Mouse (Mus musculus): ENCODE data around the gene C1qb. TPM values are rescaled to one million over a fixed set of nuclear protein-coding genes. Genes with fewer than 3 reads are reported as not detected.

C1qb gene
- polyA plus RNA-seq, 1 experiment from 2014 or later: 45.8 TPM

GRCm38 (mm10) chr4:136916359-136917164 lies 30.6 kb upstream of the C1qb start:
- WGBS: 46% methylated on average over 20 of the region's 20 CpGs
- 0 out of 2 replicates have a peak, but pooled peaks cover under 1% of the 10 kb centered on the region for H3K27me3 ChIP-seq (replicated peaks; ENCODE audit: control insufficient read depth, insufficient read depth, low read length)
- peak overlapping the region; percentile 50; the same call in 1 of the 2 replicates for H3K27ac ChIP-seq (ENCODE audit: low read depth, low read length)
- H3K4me2 ChIP-seq (ENCODE audit: low read length): no peak overlapping the region
- H3K36me3 ChIP-seq (ENCODE audit: control insufficient read depth, insufficient read depth, low read length): no peaks in the 10 kb centered on the region
- no peak overlapping the region for H3K9ac ChIP-seq (ENCODE audit: low read length)
- no peaks in the 10 kb centered on the region for H3K9me3 ChIP-seq (replicated peaks; ENCODE audit: control insufficient read depth, low read length)
- peaks cover 18% of the 10 kb centered on the region for H3K4me1 ChIP-seq (ENCODE audit: control insufficient read depth, insufficient read depth, low read length)
- no peak overlapping the region for H3K4me3 ChIP-seq (ENCODE audit: low read depth, low read length)
- ATAC-seq (no peak), DNase-seq (ENCODE audit: low spot score) (peak; percentile 53)

GRCm38 (mm10) chr4:136912841-136913240 lies 26.9 kb upstream of the C1qb start:
- Histone ChIP-seq H3K27ac (ENCODE audit: low read depth, low read length) (no peak overlapping the region), H3K9ac (ENCODE audit: low read length) (no peak overlapping the region), H3K4me3 (ENCODE audit: low read depth, low read length) (no peak overlapping the region), H3K9me3 (replicated peaks; ENCODE audit: control insufficient read depth, low read length) (no peaks in the 10 kb centered on the region), H3K36me3 (ENCODE audit: control insufficient read depth, insufficient read depth, low read length) (no peaks in the 10 kb centered on the region), H3K4me2 (ENCODE audit: low read length) (no peak overlapping the region), H3K27me3 (replicated peaks; ENCODE audit: control insufficient read depth, insufficient read depth, low read length) (peaks cover 13% of the 10 kb centered on the region; the same call in 1 of the 2 replicates), H3K4me1 (ENCODE audit: control insufficient read depth, insufficient read depth, low read length) (peaks cover 22% of the 10 kb centered on the region)
- WGBS: 23% methylated on average over 9 of the region's 9 CpGs
- DNase-seq (ENCODE audit: low spot score) (no peak), ATAC-seq (no peak)

- 0 out of 2 replicates have a peak overlapping the region, but pooled peaks have one; percentile 9 for H3K27ac ChIP-seq (ENCODE audit: low read depth, low read length)
- H3K4me3 ChIP-seq (ENCODE audit: low read depth, low read length): no peak overlapping the region
- no peaks in the 10 kb centered on the region for H3K9me3 ChIP-seq (replicated peaks; ENCODE audit: control insufficient read depth, low read length)
- peak overlapping the region; percentile 35 for H3K4me2 ChIP-seq (ENCODE audit: low read length)
- peaks cover 15% of the 10 kb centered on the region for H3K4me1 ChIP-seq (ENCODE audit: control insufficient read depth, insufficient read depth, low read length)
- H3K9ac ChIP-seq (ENCODE audit: low read length): no peak overlapping the region
- ATAC-seq: peak; percentile 2; the same call in 1 of the 2 replicates
- 49% methylated on average over 9 of the region's 9 CpGs for WGBS
- no peak for DNase-seq (ENCODE audit: low spot score)
- H3K36me3 ChIP-seq (ENCODE audit: control insufficient read depth, insufficient read depth, low read length): no peaks in the 10 kb centered on the region
- H3K27me3 ChIP-seq (replicated peaks; ENCODE audit: control insufficient read depth, insufficient read depth, low read length): peaks cover 13% of the 10 kb centered on the region; the same call in 1 of the 2 replicates
Observed at GRCm38 (mm10) chr4:136911804-136912203, 25.8 kb upstream of the C1qb start.

- WGBS: 1% methylated on average over 17 of the region's 17 CpGs
- Histone ChIP-seq H3K27me3 (replicated peaks; ENCODE audit: control insufficient read depth, insufficient read depth, low read length) (peaks cover 13% of the 10 kb centered on the region; the same call in 1 of the 2 replicates), H3K4me3 (ENCODE audit: low read depth, low read length) (no peak overlapping the region), H3K9ac (ENCODE audit: low read length) (peak overlapping the region; percentile 8; the same call in 1 of the 2 replicates), H3K27ac (ENCODE audit: low read depth, low read length) (0 out of 2 replicates have a peak overlapping the region, but pooled peaks have one; percentile 9), H3K36me3 (ENCODE audit: control insufficient read depth, insufficient read depth, low read length) (no peaks in the 10 kb centered on the region), H3K9me3 (replicated peaks; ENCODE audit: control insufficient read depth, low read length) (no peaks in the 10 kb centered on the region), H3K4me1 (ENCODE audit: control insufficient read depth, insufficient read depth, low read length) (peaks cover 10% of the 10 kb centered on the region), H3K4me2 (ENCODE audit: low read length) (peak overlapping the region; percentile 35)
- ATAC-seq (peak; percentile 67), DNase-seq (ENCODE audit: low spot score) (peak; percentile 61)
Observed at GRCm38 (mm10) chr4:136911211-136911646, 25.2 kb upstream of the C1qb start.

GRCm38 (mm10) chr4:136907809-136908208 lies 21.8 kb upstream of the C1qb start:
- peaks cover 22% of the 10 kb centered on the region for H3K4me1 ChIP-seq (ENCODE audit: control insufficient read depth, insufficient read depth, low read length)
- no peak overlapping the region for H3K4me2 ChIP-seq (ENCODE audit: low read length)
- no peak for ATAC-seq
- H3K36me3 ChIP-seq (ENCODE audit: control insufficient read depth, insufficient read depth, low read length): no peaks in the 10 kb centered on the region
- H3K9me3 ChIP-seq (replicated peaks; ENCODE audit: control insufficient read depth, low read length): no peaks in the 10 kb centered on the region
- no peak for DNase-seq (ENCODE audit: low spot score)
- H3K27ac ChIP-seq (ENCODE audit: low read depth, low read length): no peak overlapping the region
- H3K9ac ChIP-seq (ENCODE audit: low read length): no peak overlapping the region
- H3K27me3 ChIP-seq (replicated peaks; ENCODE audit: control insufficient read depth, insufficient read depth, low read length): peaks cover 16% of the 10 kb centered on the region; the same call in 1 of the 2 replicates
- no peak overlapping the region for H3K4me3 ChIP-seq (ENCODE audit: low read depth, low read length)

- no peak overlapping the region for H3K9ac ChIP-seq (ENCODE audit: low read length)
- H3K4me1 ChIP-seq (ENCODE audit: control insufficient read depth, insufficient read depth, low read length): peaks cover 22% of the 10 kb centered on the region
- H3K36me3 ChIP-seq (ENCODE audit: control insufficient read depth, insufficient read depth, low read length): no peaks in the 10 kb centered on the region
- ATAC-seq: no peak
- H3K4me3 ChIP-seq (ENCODE audit: low read depth, low read length): no peak overlapping the region
- H3K9me3 ChIP-seq (replicated peaks; ENCODE audit: control insufficient read depth, low read length): no peaks in the 10 kb centered on the region
- peak; percentile 68 for DNase-seq (ENCODE audit: low spot score)
- H3K27ac ChIP-seq (ENCODE audit: low read depth, low read length): no peak overlapping the region
- WGBS: 14% methylated on average over 7 of the region's 7 CpGs
- peaks cover 16% of the 10 kb centered on the region; the same call in 1 of the 2 replicates for H3K27me3 ChIP-seq (replicated peaks; ENCODE audit: control insufficient read depth, insufficient read depth, low read length)
- no peak overlapping the region for H3K4me2 ChIP-seq (ENCODE audit: low read length)
Observed at GRCm38 (mm10) chr4:136907033-136907432, 21.0 kb upstream of the C1qb start.

GRCm38 (mm10) chr4:136904767-136905539 lies 19.0 kb upstream of the C1qb start:
- H3K36me3 ChIP-seq (ENCODE audit: control insufficient read depth, insufficient read depth, low read length): no peaks in the 10 kb centered on the region
- H3K4me2 ChIP-seq (ENCODE audit: low read length): peak overlapping the region; percentile 34
- no peak overlapping the region; the same call in 1 of the 2 replicates for H3K27ac ChIP-seq (ENCODE audit: low read depth, low read length)
- no peak overlapping the region for H3K4me3 ChIP-seq (ENCODE audit: low read depth, low read length)
- WGBS: 2% methylated on average over 23 of the region's 23 CpGs
- 0 out of 2 replicates have a peak overlapping the region, but pooled peaks have one; percentile 21 for H3K9ac ChIP-seq (ENCODE audit: low read length)
- H3K4me1 ChIP-seq (ENCODE audit: control insufficient read depth, insufficient read depth, low read length): peaks cover 14% of the 10 kb centered on the region
- H3K27me3 ChIP-seq (replicated peaks; ENCODE audit: control insufficient read depth, insufficient read depth, low read length): peaks cover 12% of the 10 kb centered on the region; the same call in 1 of the 2 replicates
- DNase-seq (ENCODE audit: low spot score): peak; percentile 84
- no peaks in the 10 kb centered on the region for H3K9me3 ChIP-seq (replicated peaks; ENCODE audit: control insufficient read depth, low read length)
- peak; percentile 88 for ATAC-seq

- no peaks in the 10 kb centered on the region for H3K4me1 ChIP-seq (ENCODE audit: control insufficient read depth, insufficient read depth, low read length)
- WGBS: 62% methylated on average over 7 of the region's 7 CpGs
- no peak overlapping the region for H3K9ac ChIP-seq (ENCODE audit: low read length)
- H3K27ac ChIP-seq (ENCODE audit: low read depth, low read length): no peak overlapping the region
- no peak overlapping the region for H3K4me2 ChIP-seq (ENCODE audit: low read length)
- DNase-seq (ENCODE audit: low spot score) (no peak), ATAC-seq (no peak)
- peaks cover 19% of the 10 kb centered on the region for H3K27me3 ChIP-seq (replicated peaks; ENCODE audit: control insufficient read depth, insufficient read depth, low read length)
- no peak overlapping the region for H3K4me3 ChIP-seq (ENCODE audit: low read depth, low read length)
- H3K9me3 ChIP-seq (replicated peaks; ENCODE audit: control insufficient read depth, low read length): no peaks in the 10 kb centered on the region
- no peaks in the 10 kb centered on the region for H3K36me3 ChIP-seq (ENCODE audit: control insufficient read depth, insufficient read depth, low read length)
Observed at GRCm38 (mm10) chr4:136899154-136899553, 13.2 kb upstream of the C1qb start.

Measured in forebrain, embryonic 14.5 days (tissue).